Mouse (Mus musculus) retina, embryonic 14.5 days (tissue): ENCODE measurements around the gene Tspan18.
A peak's percentile ranks its signal among the peaks of the same experiment; 100 is the strongest.

Source experiments
- DNase-seq: peaks from one replicate; pipeline ENCODE4 v3.0.0-alpha.2; 2015; ENCODE audit warnings: low spot score

Gene Tspan18

GRCm38 (mm10) chr2:93262291-93263285 is 71.7 kb downstream of the Tspan18 start:
- no peak for DNase-seq

GRCm38 (mm10) chr2:93261521-93262290 is 72.6 kb downstream of the Tspan18 start:
- no peak for DNase-seq

GRCm38 (mm10) chr2:93257634-93258033 is 76.7 kb downstream of the Tspan18 start:
- no peak for DNase-seq

GRCm38 (mm10) chr2:93256735-93257405 is 77.4 kb downstream of the Tspan18 start:
- no peak for DNase-seq

- no peak for DNase-seq
Measured at GRCm38 (mm10) chr2:93252356-93252755, 81.9 kb downstream of the Tspan18 start.

GRCm38 (mm10) chr2:93250611-93251010 is 83.7 kb downstream of the Tspan18 start:
- no peak for DNase-seq

GRCm38 (mm10) chr2:93249058-93249457 is 85.2 kb downstream of the Tspan18 start:
- peak; percentile 20 for DNase-seq

GRCm38 (mm10) chr2:93244090-93244443 is 90.2 kb downstream of the Tspan18 start:
- no peak for DNase-seq

- DNase-seq, result no peak
Measured at GRCm38 (mm10) chr2:93243439-93244089, 90.7 kb downstream of the Tspan18 start.

- no peak for DNase-seq
Measured at GRCm38 (mm10) chr2:93242166-93242565, 92.1 kb downstream of the Tspan18 start.

- DNase-seq, result no peak
Measured at GRCm38 (mm10) chr2:93238864-93239263, 95.4 kb downstream of the Tspan18 start.

GRCm38 (mm10) chr2:93237055-93237454 is 97.2 kb downstream of the Tspan18 start:
- no peak for DNase-seq

GRCm38 (mm10) chr2:93232141-93232540 is 102.2 kb downstream of the Tspan18 start:
- DNase-seq, result no peak

- DNase-seq, result peak; percentile 38
Measured at GRCm38 (mm10) chr2:93228480-93228824, 105.9 kb downstream of the Tspan18 start.

GRCm38 (mm10) chr2:93227713-93228479 is 106.4 kb downstream of the Tspan18 start:
- DNase-seq, result peak; percentile 82

- DNase-seq, result peak; percentile 92
Measured at GRCm38 (mm10) chr2:93226606-93227595, 107.4 kb downstream of the Tspan18 start.

GRCm38 (mm10) chr2:93223463-93223862 is 110.8 kb downstream of the Tspan18 start:
- no peak for DNase-seq

- DNase-seq, result peak; percentile 30
Measured at GRCm38 (mm10) chr2:93220447-93220846, 113.9 kb downstream of the Tspan18 start.

- no peak for DNase-seq
Measured at GRCm38 (mm10) chr2:93219576-93219975, 114.7 kb downstream of the Tspan18 start.
